Mouse (Mus musculus) hindbrain, embryonic 11.5 days (tissue): ENCODE results near the gene Tmprss7. TPM values are rescaled to one million over a fixed set of nuclear protein-coding genes. Genes with fewer than 3 reads are reported as not detected.

Source experiments
- ATAC-seq: fragments of 200-750 bp; cut with Nextera tagmentation; 2 replicates; pipeline ENCODE4 v1.8.0; 2017; ENCODE audit warnings: mild to moderate bottlenecking, moderate TSS enrichment, moderate library complexity; ENCODE audit not compliant: low FRiP score
- DNase-seq: peaks from one replicate; pipeline ENCODE4 v3.0.0-alpha.2; 2015; ENCODE audit warnings: low spot score
- H3K27ac ChIP-seq: fragments of 300-500 bp; sonication (generic); 2 replicates; pipeline ENCODE4 v1.5.1; 2014; ENCODE audit warnings: mild to moderate bottlenecking, low read depth, low read length
- H3K27me3 ChIP-seq: fragments of 300-500 bp; sonication (generic); 2 replicates; pipeline ENCODE4 v1.6.1; 2014; ENCODE audit warnings: mild to moderate bottlenecking, low read length, moderate library complexity, mixed read lengths; ENCODE audit not compliant: control insufficient read depth, insufficient read depth
- H3K36me3 ChIP-seq: fragments of 300-500 bp; sonication (generic); 2 replicates; pipeline ENCODE4 v1.6.1; 2014; ENCODE audit warnings: mild to moderate bottlenecking, low read length, moderate library complexity, mixed read lengths; ENCODE audit not compliant: control insufficient read depth, insufficient read depth
- H3K4me1 ChIP-seq: fragments of 300-500 bp; sonication (generic); replicated peaks from 2 replicates; pipeline ENCODE4 v1.6.1; 2014; ENCODE audit warnings: low read length, mixed read lengths; ENCODE audit not compliant: control insufficient read depth, insufficient read depth
- H3K4me2 ChIP-seq: fragments of 300-500 bp; sonication (generic); replicated peaks from 2 replicates; pipeline ENCODE4 v1.6.1; 2014; ENCODE audit warnings: mild to moderate bottlenecking, low read depth, low read length
- H3K4me3 ChIP-seq: fragments of 300-500 bp; sonication (generic); 2 replicates; pipeline ENCODE4 v1.5.1; 2014; ENCODE audit warnings: low read depth, low read length
- H3K9ac ChIP-seq: fragments of 300-500 bp; sonication (generic); 2 replicates; pipeline ENCODE4 v1.6.1; 2014; ENCODE audit warnings: low read depth, low read length
- H3K9me3 ChIP-seq: fragments of 300-500 bp; sonication (generic); 2 replicates; pipeline ENCODE4 v1.6.1; 2016; ENCODE audit warnings: low read length; ENCODE audit not compliant: control insufficient read depth
- WGBS: fragments of 180-500 bp; shearing (Covaris S2); extraction: QIAGEN DNeasy Blood & Tissue Kit; methylation state at CpG from one replicate; pipeline ENCODE4 v1.1.7; 2014; 5-methylcytosine and 5-hydroxymethylcytosine counted together
- polyA plus RNA-seq: library from polyadenylated mRNA; unstranded; fragments of >200 nt; fragmentation: Nextera tagmentation; extraction: Ambion mirVana; gene quantifications from 2 replicates; pipeline ENCODE4 v1.2.1, GENCODE M21; 2014

The Tmprss7 gene
- polyA plus RNA-seq, 1 experiment from 2014 or later = 0.99 TPM

GRCm38 (mm10) chr16:45695445-45696160 is 2.1 kb upstream of the Tmprss7 start:
- ATAC-seq (peak; percentile 38; the same call in 1 of the 2 replicates), DNase-seq (no peak)
- Histone ChIP-seq H3K4me3 (no peak overlapping the region), H3K4me1 (no peaks in the 10 kb centered on the region), H3K9ac (no peak overlapping the region), H3K4me2 (no peak overlapping the region), H3K27ac (no peak overlapping the region), H3K9me3 (no peaks in the 10 kb centered on the region), H3K27me3 (no peaks in the 10 kb centered on the region), H3K36me3 (no peaks in the 10 kb centered on the region)
- WGBS = 72% methylated on average over 9 of the region's 9 CpGs

- Histone ChIP-seq H3K9me3 (no peaks in the 10 kb centered on the region), H3K27me3 (no peaks in the 10 kb centered on the region), H3K4me2 (no peak overlapping the region), H3K4me1 (peaks cover 2% of the 10 kb centered on the region; the same call in 1 of the 2 replicates), H3K4me3 (no peak overlapping the region), H3K27ac (no peak overlapping the region), H3K9ac (no peak overlapping the region), H3K36me3 (no peaks in the 10 kb centered on the region)
- ATAC-seq (no peak), DNase-seq (no peak)
- 62% methylated on average over 3 of the region's 3 CpGs for WGBS
Measured at GRCm38 (mm10) chr16:45692851-45693250, 607 bp downstream of the Tmprss7 start.

DNA sequence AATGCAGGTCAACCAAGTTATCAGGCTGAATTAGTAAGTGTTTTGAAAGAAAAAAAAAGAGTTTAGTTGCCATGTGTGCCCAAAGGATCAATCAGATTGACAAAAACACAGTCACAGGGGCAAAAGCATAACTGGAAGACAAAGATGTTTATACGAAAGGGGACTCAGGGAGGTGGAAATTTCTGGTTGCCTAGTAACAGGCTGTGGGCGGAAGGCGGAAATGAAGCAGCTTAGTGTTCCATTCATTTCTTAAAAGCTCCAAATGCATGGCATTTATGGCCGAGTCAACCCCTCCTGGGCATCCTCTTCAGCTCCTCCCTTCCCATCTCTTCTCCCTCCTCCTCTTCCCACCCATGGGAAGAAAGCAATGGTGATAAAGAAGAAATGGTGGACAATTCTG is 3.3 kb downstream of the Tmprss7 start:
- Histone ChIP-seq H3K9ac (no peak overlapping the region), H3K4me1 (peaks cover 2% of the 10 kb centered on the region; the same call in 1 of the 2 replicates), H3K4me2 (no peak overlapping the region), H3K36me3 (no peaks in the 10 kb centered on the region), H3K9me3 (no peaks in the 10 kb centered on the region), H3K27me3 (no peaks in the 10 kb centered on the region), H3K27ac (no peak overlapping the region), H3K4me3 (no peak overlapping the region)
- ATAC-seq = peak; percentile 73; the same call in 1 of the 2 replicates
- DNase-seq = peak; percentile 53
- 24% methylated on average over 4 of the region's 4 CpGs for WGBS

GRCm38 (mm10) chr16:45686833-45687232 is 6.6 kb downstream of the Tmprss7 start:
- Histone ChIP-seq H3K9me3 (no peaks in the 10 kb centered on the region), H3K36me3 (no peaks in the 10 kb centered on the region), H3K4me1 (peaks cover 2% of the 10 kb centered on the region; the same call in 1 of the 2 replicates), H3K4me3 (no peak overlapping the region), H3K9ac (no peak overlapping the region), H3K4me2 (no peak overlapping the region), H3K27ac (no peak overlapping the region), H3K27me3 (no peaks in the 10 kb centered on the region)
- 83% methylated on average over 3 of the region's 3 CpGs for WGBS
- DNase-seq (no peak), ATAC-seq (no peak)

DNA sequence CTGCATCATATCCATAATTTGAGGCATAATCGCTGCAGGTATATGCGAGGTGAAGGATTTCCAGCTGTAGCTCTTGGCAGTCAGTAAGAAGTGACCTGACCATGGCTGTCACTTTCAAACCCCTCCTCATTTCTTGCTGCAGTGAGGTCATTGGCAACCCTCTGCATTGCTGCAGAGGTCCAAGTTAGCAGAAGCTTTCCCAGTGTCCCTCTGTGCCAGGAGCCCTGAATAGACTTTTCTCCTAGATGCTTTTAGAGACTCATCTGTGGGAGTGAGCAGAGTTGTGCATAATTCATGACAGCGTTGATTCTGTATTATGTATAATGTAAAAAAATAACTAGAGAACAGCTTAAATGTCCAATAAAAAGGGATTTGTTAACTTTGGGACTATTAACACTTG is 8.2 kb downstream of the Tmprss7 start:
- no peaks in the 10 kb centered on the region for H3K9me3 ChIP-seq
- ATAC-seq (peak; percentile 12; the same call in 1 of the 2 replicates), DNase-seq (no peak)
- H3K4me1 ChIP-seq = peaks cover 2% of the 10 kb centered on the region; the same call in 1 of the 2 replicates
- no peak overlapping the region for H3K9ac ChIP-seq
- 74% methylated on average over 3 of the region's 3 CpGs for WGBS
- H3K36me3 ChIP-seq = no peaks in the 10 kb centered on the region
- no peak overlapping the region for H3K4me3 ChIP-seq
- H3K27me3 ChIP-seq = no peaks in the 10 kb centered on the region
- no peak overlapping the region for H3K27ac ChIP-seq
- H3K4me2 ChIP-seq = no peak overlapping the region

DNA sequence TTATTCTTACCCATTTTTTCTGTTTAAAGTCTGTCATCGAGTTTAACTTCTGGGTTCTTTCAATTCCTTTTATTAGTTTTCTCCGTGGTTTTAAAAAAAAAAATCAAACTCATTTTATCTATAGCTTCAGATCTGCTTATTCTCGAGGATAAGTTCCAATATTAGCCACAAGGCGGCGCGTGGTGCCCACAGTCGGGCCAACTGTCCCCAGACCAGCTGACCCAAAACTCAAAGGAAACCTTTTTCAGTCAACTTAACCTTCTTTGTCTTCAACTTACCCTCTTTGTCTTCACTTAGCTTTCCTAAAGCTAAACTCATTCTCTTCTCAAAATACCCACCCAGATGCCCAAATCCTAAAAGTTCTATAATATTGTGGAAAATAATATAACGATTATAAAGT is 8.6 kb downstream of the Tmprss7 start:
- Histone ChIP-seq H3K4me2 (no peak overlapping the region), H3K36me3 (no peaks in the 10 kb centered on the region), H3K27me3 (no peaks in the 10 kb centered on the region), H3K4me3 (no peak overlapping the region), H3K27ac (no peak overlapping the region), H3K4me1 (no peaks in the 10 kb centered on the region), H3K9me3 (no peaks in the 10 kb centered on the region), H3K9ac (no peak overlapping the region)
- 15% methylated on average over 8 of the region's 8 CpGs for WGBS
- ATAC-seq (peak; percentile 60; the same call in 1 of the 2 replicates), DNase-seq (peak; percentile 81)

DNA sequence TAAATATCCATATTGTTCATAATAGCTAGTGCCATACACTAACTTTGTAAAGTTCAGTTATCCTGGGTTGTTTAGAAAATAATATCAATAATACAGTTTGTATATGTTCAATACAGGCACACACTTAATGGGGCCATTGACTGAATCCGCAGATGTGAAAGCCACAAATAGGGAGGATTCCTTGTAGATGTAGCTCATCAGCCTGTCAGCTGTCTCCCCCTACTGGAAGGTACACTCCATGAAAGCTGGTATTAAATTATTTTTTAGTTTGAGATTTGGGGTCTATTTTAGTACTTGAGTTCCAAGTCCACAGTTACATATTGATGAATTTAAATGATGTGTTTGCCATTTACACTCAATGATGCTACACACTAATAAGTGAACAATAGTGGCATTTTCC is 17.0 kb downstream of the Tmprss7 start:
- Histone ChIP-seq H3K27me3 (no peaks in the 10 kb centered on the region), H3K4me3 (no peak overlapping the region), H3K27ac (no peak overlapping the region), H3K36me3 (no peaks in the 10 kb centered on the region), H3K4me2 (no peak overlapping the region), H3K4me1 (no peaks in the 10 kb centered on the region), H3K9me3 (no peaks in the 10 kb centered on the region), H3K9ac (no peak overlapping the region)
- ATAC-seq (no peak; the same call in 1 of the 2 replicates), DNase-seq (no peak)
- WGBS = 56% methylated on average over 1 of the region's 1 CpGs

- Histone ChIP-seq H3K27ac (no peak overlapping the region), H3K4me1 (no peaks in the 10 kb centered on the region), H3K27me3 (no peaks in the 10 kb centered on the region), H3K9ac (no peak overlapping the region), H3K36me3 (no peaks in the 10 kb centered on the region), H3K4me2 (no peak overlapping the region), H3K4me3 (no peak overlapping the region), H3K9me3 (no peaks in the 10 kb centered on the region)
- 73% methylated on average over 4 of the region's 4 CpGs for WGBS
- DNase-seq (no peak), ATAC-seq (no peak)
Measured at GRCm38 (mm10) chr16:45670005-45670404, 23.5 kb downstream of the Tmprss7 start.

DNA sequence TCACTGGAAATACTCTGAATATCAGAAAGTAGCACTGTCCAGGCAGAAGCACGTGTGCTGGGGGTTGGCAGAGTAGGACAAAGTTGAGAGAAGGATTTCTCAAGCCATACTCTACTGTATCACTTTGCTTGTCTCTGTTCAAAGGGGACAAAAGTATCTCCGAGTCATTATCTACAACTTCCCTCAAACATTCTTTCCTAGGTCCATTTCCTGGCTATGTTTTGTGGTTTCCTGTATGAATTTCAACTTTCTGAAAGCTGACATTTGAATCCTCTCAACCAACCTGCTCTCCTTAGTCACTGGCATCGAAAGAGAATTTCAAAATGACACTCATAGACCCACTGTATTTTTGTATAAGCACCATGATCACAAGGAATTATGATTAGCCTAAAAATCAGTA is 25.3 kb downstream of the Tmprss7 start:
- no peaks in the 10 kb centered on the region for H3K27me3 ChIP-seq
- no peaks in the 10 kb centered on the region for H3K4me1 ChIP-seq
- no peak overlapping the region for H3K9ac ChIP-seq
- WGBS = 65% methylated on average over 3 of the region's 3 CpGs
- no peak overlapping the region for H3K27ac ChIP-seq
- no peaks in the 10 kb centered on the region for H3K9me3 ChIP-seq
- no peak overlapping the region for H3K4me3 ChIP-seq
- ATAC-seq = no peak
- H3K36me3 ChIP-seq = no peaks in the 10 kb centered on the region
- H3K4me2 ChIP-seq = no peak overlapping the region
- DNase-seq = no peak
